Mouse (Mus musculus): ENCODE results near the gene Chl1. TPM values are rescaled to one million over a fixed set of nuclear protein-coding genes. Genes with fewer than 3 reads are reported as not detected.

The Chl1 gene
- polyA plus RNA-seq, 1 experiment from 2014 or later = 7.0 TPM

DNA sequence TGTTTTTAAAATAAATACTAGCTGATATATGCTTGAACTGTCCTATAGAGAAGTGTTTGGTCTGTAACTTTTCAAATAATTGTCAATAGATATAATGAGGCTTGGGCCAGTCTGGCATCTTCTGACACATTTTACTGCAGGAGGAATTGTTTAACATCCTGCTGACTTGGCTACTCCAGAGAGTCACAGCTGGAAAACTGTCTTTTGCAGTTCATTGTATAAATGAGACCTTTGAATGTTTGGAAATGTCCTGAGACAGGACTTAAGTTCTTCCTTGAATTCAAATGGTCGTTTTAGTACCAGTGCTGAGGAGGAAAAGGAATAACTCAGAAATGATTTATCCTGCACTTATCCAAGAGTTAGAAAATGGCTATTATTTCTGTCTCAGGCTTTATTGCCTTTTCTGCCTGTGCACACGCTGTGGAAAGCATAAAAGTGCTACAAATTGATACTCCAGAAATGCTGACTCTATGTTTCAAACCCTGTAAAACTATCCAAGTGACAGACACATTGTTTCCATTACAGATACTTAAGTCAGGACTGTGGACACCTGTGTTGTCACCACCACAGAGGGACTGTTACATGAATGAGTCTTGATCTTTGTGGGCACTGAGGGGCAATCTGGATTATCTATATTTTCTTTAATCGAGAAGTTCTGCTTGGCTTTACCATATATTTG is 105.7 kb downstream of the Chl1 start:
- 25% methylated on average over 3 of the region's 3 CpGs for WGBS
- no peaks in the 10 kb centered on the region for H3K9me3 ChIP-seq
- no peak for ATAC-seq (ENCODE audit: insufficient number of reproducible peaks, low FRiP score, low TSS enrichment, low read depth)
- no peaks in the 10 kb centered on the region for H3K27me3 ChIP-seq
- H3K36me3 ChIP-seq = no peaks in the 10 kb centered on the region
- no peak overlapping the region for H3K27ac ChIP-seq
- H3K4me3 ChIP-seq = no peak overlapping the region
- no peak overlapping the region for H3K9ac ChIP-seq
- H3K4me1 ChIP-seq = no peaks in the 10 kb centered on the region
- no peak overlapping the region for H3K4me2 ChIP-seq

DNA sequence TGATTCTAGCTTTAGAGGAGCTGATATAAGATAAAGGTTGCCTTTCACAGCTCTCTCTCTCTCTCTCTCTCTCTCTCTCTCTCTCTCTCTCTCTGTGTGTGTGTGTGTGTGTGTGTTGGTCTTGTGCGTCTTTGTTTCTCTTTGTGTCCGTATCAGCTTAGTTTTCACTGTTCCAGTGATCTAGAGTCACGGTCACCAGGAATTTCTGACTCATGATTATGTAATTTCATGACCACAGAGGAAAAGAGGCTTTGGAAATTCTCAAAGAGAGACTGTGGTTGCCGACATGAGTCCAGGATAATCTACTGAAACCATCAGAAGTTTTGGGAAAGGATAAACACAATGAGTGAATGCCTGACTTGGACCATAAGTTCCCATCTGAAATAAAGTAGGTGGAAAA is 110.5 kb downstream of the Chl1 start:
- ATAC-seq (ENCODE audit: insufficient number of reproducible peaks, low FRiP score, low TSS enrichment, low read depth) = no peak
- H3K9me3 ChIP-seq = no peaks in the 10 kb centered on the region
- H3K9ac ChIP-seq = no peak overlapping the region
- no peaks in the 10 kb centered on the region for H3K4me1 ChIP-seq
- H3K27ac ChIP-seq = no peak overlapping the region
- H3K36me3 ChIP-seq = no peaks in the 10 kb centered on the region
- H3K27me3 ChIP-seq = no peaks in the 10 kb centered on the region
- no peak overlapping the region for H3K4me3 ChIP-seq
- no peak overlapping the region for H3K4me2 ChIP-seq
- WGBS = 83% methylated on average over 4 of the region's 4 CpGs

DNA sequence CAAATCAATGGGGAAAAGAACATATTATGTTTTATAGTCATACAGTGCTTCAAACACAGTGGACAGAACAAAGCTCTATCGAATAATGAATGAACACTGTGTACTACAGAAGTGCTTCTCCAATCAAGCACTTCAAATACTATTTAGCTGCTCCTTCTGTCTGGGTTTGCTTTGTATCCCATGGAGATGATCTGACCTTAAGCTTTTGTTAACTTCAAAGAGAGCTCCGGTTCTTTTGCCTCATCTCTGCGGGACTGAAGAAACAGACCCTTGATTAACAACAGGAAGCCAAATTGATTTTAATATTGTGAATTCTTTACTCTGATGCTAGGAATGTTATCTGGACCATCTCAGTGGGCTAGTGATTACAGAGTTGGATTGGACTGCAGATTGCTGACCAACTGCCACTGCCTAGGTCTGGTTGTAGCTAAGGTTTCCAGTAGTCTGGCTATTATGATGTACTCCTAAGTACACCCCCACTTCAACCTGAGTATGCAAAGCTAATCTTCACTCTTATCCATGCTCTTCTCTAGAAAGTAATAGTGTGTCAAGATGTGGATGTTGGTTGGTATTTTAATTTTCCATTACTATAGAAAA is 111.8 kb downstream of the Chl1 start:
- no peaks in the 10 kb centered on the region for H3K36me3 ChIP-seq
- WGBS = 67% methylated on average over 3 of the region's 3 CpGs

DNA sequence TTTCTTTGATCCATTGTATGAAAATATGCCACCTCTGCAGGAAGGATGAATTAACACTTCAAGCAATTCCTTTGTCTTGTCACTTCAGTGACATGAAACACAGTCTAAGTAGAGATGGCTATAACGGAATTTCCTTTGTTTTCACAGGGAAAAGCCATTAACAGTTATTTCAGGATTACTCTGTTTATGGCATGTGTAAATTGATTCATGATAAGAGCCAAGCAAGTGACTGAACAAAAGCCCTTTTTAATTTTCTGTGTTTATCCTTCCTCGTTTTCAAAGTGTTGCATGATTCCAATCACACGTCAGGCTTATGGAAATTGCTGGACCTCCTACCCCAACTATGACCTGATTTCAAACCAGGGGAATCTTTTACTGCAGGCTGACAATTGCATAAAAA is 122.5 kb downstream of the Chl1 start:
- Histone ChIP-seq H3K4me3 (no peak overlapping the region), H3K27ac (no peak overlapping the region), H3K9me3 (no peaks in the 10 kb centered on the region), H3K36me3 (no peaks in the 10 kb centered on the region), H3K4me2 (no peak overlapping the region), H3K9ac (no peak overlapping the region), H3K27me3 (no peaks in the 10 kb centered on the region), H3K4me1 (no peaks in the 10 kb centered on the region)
- ATAC-seq (ENCODE audit: insufficient number of reproducible peaks, low FRiP score, low TSS enrichment, low read depth) = no peak
- WGBS = 37% methylated on average over 3 of the region's 3 CpGs

More for the DNA sequence above, 111.8 kb downstream of the Chl1 start:
- Histone ChIP-seq H3K27me3 (no peaks in the 10 kb centered on the region), H3K4me2 (no peak overlapping the region), H3K9me3 (no peaks in the 10 kb centered on the region), H3K4me1 (no peaks in the 10 kb centered on the region), H3K27ac (no peak overlapping the region), H3K9ac (no peak overlapping the region), H3K4me3 (no peak overlapping the region)
- no peak for ATAC-seq (ENCODE audit: insufficient number of reproducible peaks, low FRiP score, low TSS enrichment, low read depth)

DNA sequence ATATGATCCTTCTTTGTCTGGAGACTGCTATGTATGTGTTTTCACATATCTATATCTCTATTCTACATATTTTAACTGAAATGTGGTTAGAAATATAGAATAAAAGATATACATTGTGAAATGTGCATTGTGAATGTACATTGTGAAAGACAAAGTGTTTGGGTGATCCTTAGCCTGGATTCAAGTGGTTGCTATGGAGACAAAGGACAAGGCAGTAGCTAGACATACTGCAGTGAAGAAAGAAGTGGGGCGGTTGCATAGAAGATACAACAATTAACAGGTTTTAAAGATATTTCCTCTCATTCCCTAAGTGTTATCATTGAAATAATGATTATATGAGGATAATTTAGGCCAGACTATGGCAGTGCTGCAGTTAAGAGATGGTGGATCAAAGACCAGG is 146.4 kb downstream of the Chl1 start:
- Histone ChIP-seq H3K9ac (no peak overlapping the region), H3K36me3 (no peaks in the 10 kb centered on the region), H3K27ac (no peak overlapping the region), H3K4me2 (no peak overlapping the region), H3K4me3 (no peak overlapping the region), H3K9me3 (no peaks in the 10 kb centered on the region), H3K27me3 (no peaks in the 10 kb centered on the region), H3K4me1 (no peaks in the 10 kb centered on the region)
- WGBS = 86% methylated on average over 1 of the region's 1 CpGs
- no peak for ATAC-seq (ENCODE audit: insufficient number of reproducible peaks, low FRiP score, low TSS enrichment, low read depth)

DNA sequence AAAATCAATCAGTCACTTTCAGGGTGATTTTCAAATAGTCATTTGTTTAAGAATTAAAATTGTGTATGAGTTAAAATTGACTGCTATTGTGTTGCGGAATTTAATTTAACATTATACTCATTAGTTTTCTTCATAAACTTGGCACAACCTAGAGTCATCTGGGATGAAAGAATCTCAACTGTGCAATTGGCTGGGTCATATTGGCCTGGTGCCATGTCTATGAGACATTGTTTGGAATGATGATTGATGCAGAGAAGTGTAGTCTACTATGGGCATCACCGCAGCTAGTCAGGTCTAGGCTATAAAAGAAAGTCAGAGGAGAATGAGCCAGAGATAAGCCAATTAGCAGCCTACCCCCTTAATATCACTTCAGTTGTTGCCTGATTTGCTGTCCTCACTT is 148.8 kb downstream of the Chl1 start:
- Histone ChIP-seq H3K4me3 (no peak overlapping the region), H3K9me3 (no peaks in the 10 kb centered on the region), H3K27me3 (no peaks in the 10 kb centered on the region), H3K27ac (no peak overlapping the region), H3K9ac (no peak overlapping the region), H3K36me3 (no peaks in the 10 kb centered on the region), H3K4me2 (no peak overlapping the region), H3K4me1 (no peaks in the 10 kb centered on the region)
- WGBS = 96% methylated on average over 2 of the region's 2 CpGs
- ATAC-seq (ENCODE audit: insufficient number of reproducible peaks, low FRiP score, low TSS enrichment, low read depth) = no peak

DNA sequence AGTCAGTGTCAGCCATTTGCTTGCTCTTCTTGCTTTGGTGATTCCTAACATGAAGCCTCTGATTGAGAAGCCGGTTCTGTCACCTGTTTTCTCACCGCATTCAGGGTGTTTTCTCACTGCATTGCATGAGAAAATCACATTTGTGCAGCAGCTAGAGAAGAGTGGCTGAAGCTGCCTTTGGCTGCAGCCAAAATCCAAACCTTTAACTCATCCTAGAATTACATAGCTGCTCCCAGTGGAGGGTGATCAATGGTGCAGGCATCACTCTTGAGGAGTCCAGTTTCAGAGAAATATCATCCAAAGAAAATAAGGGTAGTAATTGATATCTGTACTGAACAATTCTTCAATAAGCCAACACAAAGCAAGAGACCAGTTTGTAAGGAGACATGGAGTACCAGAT is 154.8 kb downstream of the Chl1 start:
- Histone ChIP-seq H3K27ac (no peak overlapping the region), H3K4me1 (no peaks in the 10 kb centered on the region), H3K9me3 (no peaks in the 10 kb centered on the region), H3K9ac (no peak overlapping the region), H3K27me3 (no peaks in the 10 kb centered on the region), H3K36me3 (no peaks in the 10 kb centered on the region), H3K4me2 (no peak overlapping the region), H3K4me3 (no peak overlapping the region)
- WGBS = 87% methylated on average over 2 of the region's 2 CpGs
- no peak for ATAC-seq (ENCODE audit: insufficient number of reproducible peaks, low FRiP score, low TSS enrichment, low read depth)

DNA sequence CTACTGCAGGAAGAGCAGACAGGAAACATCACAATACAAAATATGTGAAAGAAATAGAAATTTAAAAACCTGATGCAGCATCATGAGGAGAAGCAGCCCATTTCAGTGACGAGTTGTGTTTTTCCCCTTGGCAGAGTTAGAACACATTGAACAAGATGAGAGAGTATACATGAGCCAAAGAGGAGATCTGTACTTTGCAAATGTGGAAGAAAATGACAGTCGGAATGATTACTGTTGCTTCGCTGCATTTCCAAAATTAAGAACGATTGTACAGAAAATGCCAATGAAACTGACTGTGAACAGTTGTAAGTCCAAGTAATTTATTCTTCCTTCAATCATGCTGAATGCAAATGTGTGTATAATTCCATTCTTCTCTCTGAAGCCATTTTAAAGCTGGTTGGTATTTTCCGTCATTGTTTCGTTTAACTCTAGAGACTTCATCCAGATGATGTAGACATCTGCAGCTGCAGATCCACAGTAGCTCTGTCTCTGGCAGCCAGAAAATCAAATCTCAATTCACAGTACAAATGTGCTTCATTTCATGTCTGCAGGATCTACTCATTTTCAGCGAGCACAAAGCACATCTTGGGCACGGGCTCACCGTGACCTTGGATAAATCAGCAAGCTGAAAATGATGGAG is 155.4 kb downstream of the Chl1 start:
- H3K36me3 ChIP-seq = no peaks in the 10 kb centered on the region
- no peaks in the 10 kb centered on the region for H3K27me3 ChIP-seq
- no peak for ATAC-seq (ENCODE audit: insufficient number of reproducible peaks, low FRiP score, low TSS enrichment, low read depth)
- 86% methylated on average over 9 of the region's 9 CpGs for WGBS
- H3K9me3 ChIP-seq = no peaks in the 10 kb centered on the region
- H3K27ac ChIP-seq = no peak overlapping the region
- H3K4me1 ChIP-seq = no peaks in the 10 kb centered on the region
- no peak overlapping the region for H3K9ac ChIP-seq
- H3K4me3 ChIP-seq = no peak overlapping the region
- H3K4me2 ChIP-seq = no peak overlapping the region

DNA sequence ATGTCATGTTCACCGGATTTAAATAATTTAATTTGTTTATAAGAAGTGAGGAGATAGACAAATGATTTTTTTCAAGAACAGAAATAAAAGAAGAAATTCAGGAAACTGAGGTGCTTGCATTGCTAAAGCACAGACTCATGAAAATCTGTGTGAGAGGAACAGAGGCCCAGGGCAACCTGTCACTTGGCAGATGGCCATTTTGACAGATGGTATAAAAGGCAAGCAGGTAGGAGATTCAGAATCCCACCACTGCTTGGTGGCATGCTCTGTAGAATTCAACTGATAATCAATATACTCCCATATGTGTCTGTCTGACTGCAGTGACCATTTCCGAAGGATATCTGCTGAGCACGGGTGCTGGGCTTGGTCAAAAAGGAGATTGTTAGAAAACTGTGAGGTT is 162.7 kb downstream of the Chl1 start:
- no peak for ATAC-seq (ENCODE audit: insufficient number of reproducible peaks, low FRiP score, low TSS enrichment, low read depth)
- Histone ChIP-seq H3K4me2 (no peak overlapping the region), H3K27ac (no peak overlapping the region), H3K27me3 (no peaks in the 10 kb centered on the region), H3K9me3 (no peaks in the 10 kb centered on the region), H3K9ac (no peak overlapping the region), H3K4me1 (no peaks in the 10 kb centered on the region), H3K4me3 (no peak overlapping the region), H3K36me3 (no peaks in the 10 kb centered on the region)
- 90% methylated on average over 3 of the region's 3 CpGs for WGBS

DNA sequence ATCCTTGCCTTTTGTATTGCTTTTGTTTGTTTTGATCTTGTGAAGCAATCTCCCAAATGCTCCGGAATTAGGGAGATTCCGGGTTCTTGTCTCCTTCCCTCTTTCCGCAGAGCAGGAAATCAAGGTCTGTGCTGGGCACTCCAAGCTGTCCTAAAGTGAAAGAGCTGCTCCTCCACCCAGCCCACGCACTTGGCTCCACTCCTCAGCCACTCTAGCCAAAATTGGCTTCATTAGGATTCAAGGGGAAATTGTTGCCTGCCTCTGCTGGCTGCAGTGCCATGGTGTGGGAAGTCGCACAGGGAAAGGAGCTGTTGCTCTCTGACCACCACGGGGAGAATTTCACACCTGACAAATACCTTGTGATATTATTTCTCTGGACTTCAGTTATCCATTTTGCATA is 163.9 kb downstream of the Chl1 start:
- Histone ChIP-seq H3K4me2 (no peak overlapping the region), H3K9ac (no peak overlapping the region), H3K4me3 (no peak overlapping the region), H3K27me3 (no peaks in the 10 kb centered on the region), H3K36me3 (no peaks in the 10 kb centered on the region), H3K9me3 (no peaks in the 10 kb centered on the region), H3K27ac (no peak overlapping the region), H3K4me1 (no peaks in the 10 kb centered on the region)
- ATAC-seq (ENCODE audit: insufficient number of reproducible peaks, low FRiP score, low TSS enrichment, low read depth) = no peak
- WGBS = 53% methylated on average over 6 of the region's 6 CpGs

DNA sequence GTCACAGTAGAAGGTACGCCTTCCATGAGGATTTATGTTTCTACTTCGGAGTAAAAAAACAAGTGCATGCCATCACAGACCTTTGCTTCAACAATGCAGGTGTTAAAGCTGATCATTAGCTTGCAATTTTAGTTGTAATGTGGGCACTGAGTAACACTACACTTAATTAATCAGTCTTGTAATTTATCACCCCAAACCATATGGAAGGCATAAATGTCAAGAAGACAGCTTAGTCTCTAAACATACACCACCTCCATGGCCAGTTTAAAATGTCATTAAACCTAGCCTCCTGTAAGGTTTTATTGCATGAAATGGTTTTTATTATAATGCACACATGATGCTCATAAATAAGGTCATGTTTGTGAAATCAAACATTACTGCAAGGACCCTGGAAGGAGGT is 164.8 kb downstream of the Chl1 start:
- no peak overlapping the region for H3K4me3 ChIP-seq
- ATAC-seq (ENCODE audit: insufficient number of reproducible peaks, low FRiP score, low TSS enrichment, low read depth) = no peak
- no peak overlapping the region for H3K4me2 ChIP-seq
- H3K27ac ChIP-seq = no peak overlapping the region
- H3K4me1 ChIP-seq = no peaks in the 10 kb centered on the region
- no peaks in the 10 kb centered on the region for H3K27me3 ChIP-seq
- 17% methylated on average over 2 of the region's 2 CpGs for WGBS
- H3K9me3 ChIP-seq = no peaks in the 10 kb centered on the region
- H3K9ac ChIP-seq = no peak overlapping the region
- H3K36me3 ChIP-seq = no peaks in the 10 kb centered on the region

DNA sequence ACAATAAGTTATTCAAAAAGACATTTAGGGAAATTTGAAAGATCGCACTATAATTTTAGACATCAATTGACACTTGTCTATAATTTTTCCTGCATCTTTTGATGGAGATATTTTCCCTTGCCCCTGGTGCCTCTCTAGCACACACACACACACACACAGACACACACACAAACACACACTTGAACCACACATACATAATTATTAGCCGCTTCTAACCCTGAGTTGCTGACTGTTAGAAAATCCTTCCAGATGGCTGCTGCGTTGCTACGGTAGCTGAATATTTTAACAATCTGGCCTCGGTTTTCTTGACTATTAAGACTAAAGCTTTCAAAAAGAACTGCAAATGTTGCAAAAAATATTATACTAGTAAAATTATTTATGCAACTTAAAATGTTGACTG is 166.3 kb downstream of the Chl1 start:
- no peak for ATAC-seq (ENCODE audit: insufficient number of reproducible peaks, low FRiP score, low TSS enrichment, low read depth)

More for the DNA sequence above, 166.3 kb downstream of the Chl1 start:
- Histone ChIP-seq H3K9me3 (no peaks in the 10 kb centered on the region), H3K4me1 (no peaks in the 10 kb centered on the region), H3K4me3 (no peak overlapping the region), H3K4me2 (no peak overlapping the region), H3K9ac (no peak overlapping the region), H3K27ac (no peak overlapping the region), H3K27me3 (no peaks in the 10 kb centered on the region), H3K36me3 (no peaks in the 10 kb centered on the region)
- 45% methylated on average over 5 of the region's 5 CpGs for WGBS
